Mouse (Mus musculus): ENCODE results near the gene Ypel4. TPM values are rescaled to one million over a fixed set of nuclear protein-coding genes. Genes with fewer than 3 reads are reported as not detected.
"Not testable (repeated sequence)": the region's sequence is repeated elsewhere in the genome, so short reads cannot be mapped to it uniquely, and the experiment has no call there.

Ypel4 gene
- total RNA-seq, 2 experiments from 2014 or later = 2.8 to 5.0 TPM

- peak; percentile 97 to 98 for DNase-seq
Measured at GRCm38 (mm10) chr2:84727172-84727858, 6.5 kb upstream of the Ypel4 start, which contains the start of gene Clp1. Clp1 (minus strand) TSS chr2:84727350.

GRCm38 (mm10) chr2:84728191-84728590 lies 5.7 kb upstream of the Ypel4 start:
- DNase-seq = not testable (repeated sequence)

GRCm38 (mm10) chr2:84731206-84731605 lies 2.7 kb upstream of the Ypel4 start:
- no peak for DNase-seq

GRCm38 (mm10) chr2:84732394-84732793 lies 1.5 kb upstream of the Ypel4 start:
- no peak for DNase-seq

GRCm38 (mm10) chr2:84734351-84734864 lies 550 bp downstream of the Ypel4 start:
- DNase-seq = no peak

DNA sequence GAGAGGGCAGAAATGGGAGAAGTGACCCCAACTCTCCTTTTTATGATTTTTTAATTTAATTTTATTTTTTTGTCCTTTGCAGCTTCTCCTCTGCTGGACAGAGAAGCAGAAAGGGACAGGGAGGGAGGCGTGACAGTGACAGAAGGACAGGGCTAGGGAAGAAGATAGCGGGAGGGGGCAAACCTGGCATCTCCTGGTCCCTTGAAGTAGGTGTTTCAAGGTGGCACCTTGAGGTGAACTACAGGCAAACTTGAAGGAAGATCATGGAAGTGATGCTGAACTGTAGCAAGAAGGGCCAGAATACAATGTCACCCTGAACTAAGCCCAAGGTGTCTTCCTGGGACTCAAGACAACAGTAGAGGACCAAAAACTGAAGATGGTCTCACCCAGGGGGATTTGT lies 1.1 kb downstream of the Ypel4 start:
- no peak for DNase-seq

DNA sequence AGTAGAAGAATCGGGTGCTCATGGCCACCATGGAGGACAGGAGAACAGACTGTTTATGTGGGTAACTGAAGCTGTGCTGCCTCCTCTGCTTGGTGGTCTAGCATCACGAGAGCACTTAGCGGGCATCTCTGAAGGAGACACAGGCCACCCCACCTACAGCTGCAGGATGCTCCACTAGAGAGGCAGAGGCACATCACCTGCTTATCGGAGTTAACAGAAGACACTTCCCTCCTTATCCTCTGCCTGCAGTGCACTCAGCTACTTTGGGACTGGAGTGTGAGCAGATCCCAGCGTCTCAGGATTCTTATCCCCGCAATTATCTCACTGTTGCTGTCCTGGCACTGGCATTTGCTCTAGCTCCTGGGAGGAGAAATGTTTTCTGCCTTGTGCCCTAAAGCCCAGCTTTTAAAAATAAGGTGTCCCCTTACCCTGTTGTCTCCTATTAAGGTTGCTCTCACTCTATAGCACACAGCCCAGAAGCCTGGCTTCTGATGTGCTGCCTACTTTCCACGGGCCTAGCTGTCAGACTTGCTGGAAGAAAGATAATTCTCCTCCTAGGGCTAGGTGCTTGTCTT lies 1.6 kb downstream of the Ypel4 start:
- no peak for DNase-seq

DNA sequence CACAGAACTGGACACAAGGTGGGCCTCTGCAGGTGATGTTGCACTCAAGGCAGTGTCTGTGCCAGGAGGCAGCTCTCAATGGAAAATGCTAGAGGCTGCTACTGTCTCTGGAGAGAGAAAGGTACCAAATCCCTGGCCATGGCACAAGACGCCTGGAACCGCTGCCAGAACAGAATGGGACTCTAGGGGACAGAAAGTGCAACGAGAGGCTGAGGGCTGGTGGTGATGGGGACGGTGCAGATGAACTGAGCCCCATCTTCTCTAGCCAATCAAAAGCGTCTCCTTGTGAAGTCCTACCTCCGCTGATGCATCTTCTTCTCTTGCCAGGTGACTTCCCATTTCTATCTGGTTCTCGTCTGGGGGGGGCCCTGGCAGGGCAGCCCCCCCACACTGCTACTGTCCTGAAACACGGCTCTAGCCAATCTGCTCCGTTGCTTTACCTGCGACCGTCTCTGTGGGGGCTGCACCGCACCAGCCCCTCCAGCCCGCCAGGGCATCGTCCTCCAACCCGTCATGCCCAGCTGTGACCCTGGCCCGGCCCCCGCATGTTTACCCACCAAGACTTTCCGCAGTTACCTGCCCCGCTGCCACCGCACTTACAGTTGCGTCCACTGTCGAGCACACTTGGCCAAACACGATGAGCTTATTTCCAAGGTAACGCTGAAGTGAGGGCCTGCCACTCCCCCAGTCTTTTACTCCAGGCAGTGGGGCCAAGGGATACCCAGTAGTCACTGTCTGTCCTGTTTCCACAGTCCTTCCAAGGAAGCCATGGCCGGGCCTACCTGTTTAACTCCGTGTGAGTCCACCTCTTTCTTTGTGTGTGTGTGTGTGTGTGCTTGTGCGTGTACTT lies 2.7 kb downstream of the Ypel4 start:
- no peak for DNase-seq

DNA sequence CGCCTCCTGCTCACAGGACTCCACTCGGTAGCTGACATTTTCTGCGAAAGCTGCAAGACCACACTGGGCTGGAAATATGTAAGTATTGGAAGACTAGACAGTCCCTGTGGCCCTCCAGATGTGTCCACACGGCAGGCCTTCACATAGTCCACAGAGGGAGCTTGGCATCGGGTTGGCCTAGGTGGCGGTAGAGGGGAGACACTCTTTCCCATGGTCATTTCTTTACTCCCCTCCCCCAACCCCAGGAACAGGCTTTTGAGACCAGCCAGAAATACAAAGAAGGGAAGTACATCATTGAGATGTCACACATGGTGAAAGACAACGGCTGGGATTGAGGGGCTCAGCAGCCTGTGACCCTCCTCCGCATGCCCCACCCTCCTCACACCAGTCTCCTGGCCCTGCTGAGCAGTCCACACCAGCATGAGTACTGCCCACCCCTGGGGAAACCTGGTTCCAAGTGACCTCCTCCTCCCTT lies 3.6 kb downstream of the Ypel4 start:
- no peak for DNase-seq

- DNase-seq = peak; percentile 33 to 50
Measured at GRCm38 (mm10) chr2:84738271-84738911, 4.5 kb downstream of the Ypel4 start.

DNA sequence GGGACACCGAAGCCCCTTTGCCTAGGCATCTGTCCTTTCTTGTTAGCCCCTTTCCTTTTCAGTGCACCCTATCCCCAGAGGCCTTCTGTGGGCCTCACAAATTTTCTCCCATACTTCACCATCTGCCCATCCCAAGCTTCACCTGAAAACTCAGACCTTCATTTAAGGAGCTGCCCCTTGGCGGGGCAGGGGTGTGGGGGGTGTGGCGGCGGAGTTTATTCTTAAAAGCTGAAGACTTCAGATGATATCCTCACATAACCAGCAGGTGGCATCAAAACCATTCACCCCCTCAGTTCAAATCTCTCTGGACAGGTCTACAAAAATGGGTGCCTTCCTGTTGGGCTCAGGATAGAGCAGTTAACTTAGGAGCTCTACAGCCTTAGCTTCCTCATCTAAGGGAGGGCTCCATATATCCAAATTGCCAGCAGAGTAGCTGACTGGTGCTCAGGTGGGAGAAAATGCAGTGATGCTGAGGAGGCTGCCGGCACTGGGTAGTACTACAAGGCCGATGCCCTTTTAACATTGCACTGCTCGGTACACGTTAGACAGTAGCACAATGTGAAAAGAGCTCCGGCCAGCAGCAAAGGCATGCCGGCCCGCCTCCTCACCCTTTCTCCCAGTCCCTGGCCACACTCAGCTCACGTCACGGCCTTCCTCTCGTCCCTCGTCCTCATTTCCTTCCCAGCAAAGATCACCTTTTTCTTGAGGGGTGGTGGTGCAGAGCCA lies 6.9 kb downstream of the Ypel4 start:
- peak in 1 of 2 experiments; percentile 39 for DNase-seq

GRCm38 (mm10) chr2:84741841-84742450 lies 8.1 kb downstream of the Ypel4 start:
- DNase-seq = peak in 1 of 2 experiments; percentile 38

DNA sequence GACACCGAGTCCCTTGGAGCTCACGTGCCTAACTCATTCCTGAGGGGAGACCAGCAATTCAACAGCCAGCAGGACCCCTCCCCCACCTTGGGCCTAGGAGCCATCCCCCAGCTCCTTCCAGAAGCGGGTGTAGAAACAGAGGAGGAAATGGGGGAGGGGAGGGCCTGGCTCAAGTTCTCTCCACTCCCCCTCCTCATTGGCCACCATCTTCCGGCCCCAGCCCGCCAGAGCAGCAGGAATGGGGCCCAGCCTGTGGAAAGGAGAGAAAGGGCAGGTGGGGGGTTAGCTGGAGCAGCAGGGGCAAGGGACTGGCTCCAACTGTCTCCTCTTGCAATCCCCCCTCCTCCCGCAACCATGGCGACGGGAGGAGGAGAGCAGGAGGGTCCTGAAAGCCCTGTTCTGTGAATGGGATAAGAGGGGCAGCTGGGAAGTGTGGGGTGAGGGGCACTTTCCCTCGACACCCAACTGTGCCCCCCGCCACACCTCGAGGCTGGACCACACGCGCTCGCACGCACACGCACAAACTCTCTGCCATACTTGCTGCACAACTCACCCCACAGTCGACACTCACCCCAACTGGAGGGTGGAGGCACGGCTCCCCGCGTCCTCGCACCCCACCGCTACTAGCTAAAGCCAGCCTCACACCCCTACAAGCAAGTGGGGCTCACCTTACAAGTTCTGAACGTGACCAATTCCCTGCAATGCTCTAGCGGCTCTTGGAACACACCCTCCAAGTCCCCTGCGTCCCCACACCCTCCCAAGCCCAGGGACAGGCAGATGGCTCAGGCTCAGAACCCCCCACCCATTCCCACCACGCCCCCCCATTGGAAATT lies 8.8 kb downstream of the Ypel4 start:
- peak; percentile 24 to 40 for DNase-seq

DNA sequence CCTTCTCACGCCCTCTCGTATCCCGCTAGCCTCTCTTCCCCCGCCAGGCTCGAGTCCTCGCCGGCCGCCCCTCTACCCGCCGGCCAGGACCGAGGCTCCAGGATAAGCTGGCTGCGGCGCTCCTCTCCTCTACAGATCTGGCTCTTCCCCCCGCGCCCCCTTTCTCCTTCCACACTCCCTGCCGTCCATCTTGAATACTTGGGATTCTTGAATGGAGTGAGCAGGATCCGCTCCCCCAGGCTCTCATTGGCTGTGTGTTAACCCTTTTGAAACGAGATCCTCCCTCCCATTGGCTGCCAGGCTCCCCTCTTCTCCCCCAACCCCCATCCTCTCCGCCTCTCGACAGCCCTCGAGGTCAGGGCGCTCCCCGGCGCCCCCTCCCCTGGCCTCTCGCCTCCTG lies 9.7 kb downstream of the Ypel4 start, which contains the start of gene Gm19426:
Gm19426 (minus strand) TSS at position 95 of the 400 bp plus-strand sequence.
- DNase-seq = peak; percentile 76 to 84

DNA sequence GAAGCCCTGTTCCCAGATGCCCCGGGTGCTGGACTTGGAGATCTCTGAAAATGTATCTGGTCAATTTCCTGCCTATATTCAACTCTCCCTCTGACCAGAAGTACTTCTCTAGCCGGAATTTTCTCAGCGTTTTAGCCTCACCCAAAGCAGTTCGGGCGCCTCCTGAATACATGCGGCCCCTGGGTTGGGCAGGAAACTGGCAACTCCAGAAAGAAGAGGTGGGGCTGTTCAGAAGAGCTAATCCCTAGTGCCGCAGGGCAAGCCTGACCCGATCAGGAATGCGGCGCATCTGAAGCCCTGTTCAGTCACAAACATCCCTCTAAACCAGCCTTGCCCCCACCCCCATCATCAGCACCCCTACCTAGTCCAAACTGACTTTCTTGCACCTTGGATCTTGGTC lies 10.3 kb downstream of the Ypel4 start:
- DNase-seq = no peak

DNA sequence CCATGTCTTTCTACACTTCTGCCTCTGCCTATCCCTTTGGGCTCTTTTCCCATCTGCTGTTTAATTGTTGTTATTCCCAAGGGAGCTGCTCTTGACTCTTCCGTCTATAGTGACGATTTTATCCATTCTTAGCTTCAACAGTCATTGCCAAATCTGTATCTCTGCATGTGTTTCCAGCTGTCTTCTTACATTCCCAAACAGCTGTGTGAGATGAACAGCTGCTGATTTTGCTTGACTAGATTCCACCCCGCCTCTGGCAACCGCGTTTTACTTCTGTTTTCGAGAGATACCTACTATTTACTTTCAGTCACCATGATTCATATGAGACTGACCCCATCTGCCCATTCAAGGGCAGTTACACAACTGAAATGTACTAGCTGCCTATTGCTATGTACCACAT lies 16.3 kb downstream of the Ypel4 start:
- no peak for DNase-seq

- DNase-seq = no peak
Measured at GRCm38 (mm10) chr2:84756245-84756644, 22.4 kb downstream of the Ypel4 start.

DNA sequence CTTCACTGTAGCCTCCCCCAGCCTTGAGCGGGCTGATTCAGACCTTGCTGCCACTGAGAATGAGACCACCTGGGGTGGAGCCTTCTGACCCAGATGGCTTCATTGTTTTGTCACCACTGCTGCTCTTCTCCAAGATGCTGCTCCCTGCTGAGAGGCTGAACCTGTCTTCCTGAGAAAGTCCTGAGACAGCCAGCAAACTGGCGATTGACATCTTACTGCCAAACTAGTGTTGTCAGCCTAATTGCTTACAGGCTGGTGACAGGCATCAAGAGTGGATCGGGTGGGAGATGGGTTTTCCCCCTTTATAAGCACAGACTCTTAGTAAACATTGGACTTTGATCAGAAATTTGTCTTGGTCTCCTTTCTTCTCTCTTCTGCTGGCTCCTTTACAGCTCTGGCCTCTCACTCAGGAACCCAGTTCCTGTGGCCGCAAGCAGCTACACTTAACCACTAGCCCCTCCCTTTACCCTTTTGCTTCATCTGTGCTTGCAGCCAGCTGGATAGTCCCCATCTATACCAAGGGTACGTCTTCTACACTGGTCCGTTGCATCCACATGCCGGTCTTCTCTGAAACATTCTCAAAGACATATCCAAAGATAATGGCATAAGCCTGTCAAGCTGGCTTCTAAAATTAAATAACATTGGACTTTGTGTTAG lies 23.3 kb downstream of the Ypel4 start:
- DNase-seq = no peak

DNA sequence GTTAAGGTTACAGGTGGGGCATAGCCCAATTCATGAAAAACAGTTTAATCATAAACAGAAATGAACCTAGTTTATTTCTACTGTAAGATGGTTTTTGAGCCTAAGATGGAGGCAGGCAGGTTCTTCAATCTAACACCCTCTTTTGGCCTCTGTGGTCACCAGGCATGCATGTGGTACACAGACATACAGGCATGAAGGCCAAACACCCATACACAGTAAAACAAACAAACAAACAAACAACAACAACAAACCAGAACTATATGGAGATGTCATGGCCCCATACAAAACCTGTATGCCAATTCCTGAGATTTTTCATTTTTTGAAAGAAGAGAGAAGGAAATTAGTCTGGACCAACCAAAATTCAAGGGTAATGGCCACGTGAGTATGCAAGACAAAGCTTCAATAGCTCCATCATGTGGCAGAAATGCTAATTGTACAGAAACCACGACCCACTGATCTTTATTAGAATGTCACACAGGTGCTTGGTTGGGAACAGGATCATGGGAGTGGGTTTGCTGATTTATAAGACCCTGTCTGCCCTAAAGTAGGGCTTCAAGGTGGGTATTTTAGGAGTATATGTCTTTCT lies 24.8 kb downstream of the Ypel4 start:
- peak in 1 of 2 experiments; percentile 48 for DNase-seq
